Mouse (Mus musculus): ENCODE results near the gene Dhx37. TPM values are rescaled to one million over a fixed set of nuclear protein-coding genes. Genes with fewer than 3 reads are reported as not detected.
A peak's percentile ranks its signal among the peaks of the same experiment; 100 is the strongest.

The Dhx37 gene
- total and polyA plus RNA-seq, 3 experiments: 11.1 to 15.7 (median 12.4) TPM

DNA sequence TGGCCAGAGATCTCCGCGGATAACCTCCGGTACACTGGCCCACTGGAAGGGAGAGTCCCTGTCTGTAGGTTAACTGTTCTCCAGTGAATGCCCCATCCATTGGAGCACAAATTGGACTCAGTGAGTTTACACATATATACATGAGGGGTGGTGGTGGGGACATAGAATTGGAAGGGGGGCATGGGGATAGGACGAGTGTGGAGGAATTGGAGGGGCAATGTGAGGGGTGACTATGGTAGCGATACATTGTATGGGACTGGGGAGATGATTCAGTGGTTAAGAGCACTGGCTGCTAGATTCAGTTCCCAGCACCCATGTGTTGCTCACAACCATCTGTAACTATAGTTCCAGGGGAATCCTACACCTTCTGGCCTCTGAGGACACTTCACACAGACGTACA lies 30.9 kb downstream of the Dhx37 start:
- Histone ChIP-seq H3K4me1 (ENCODE audit: control insufficient read depth, insufficient read depth, low read length) (peaks cover 3% of the 10 kb centered on the region), H3K27ac (peak overlapping the region; percentile 95), H3K79me2 (replicated peaks; ENCODE audit: control insufficient read depth, insufficient read depth, low read length) (no peaks in the 10 kb centered on the region), H3K4me3 (no peak overlapping the region), H3K36me3 (ENCODE audit: control insufficient read depth, insufficient read depth, low read length) (no peaks in the 10 kb centered on the region), H3K9ac (ENCODE audit: low read depth, low read length) (no peak overlapping the region), H3K27me3 (ENCODE audit: control insufficient read depth, insufficient read depth, low read length) (no peaks in the 10 kb centered on the region)
- intact Hi-C loops (cut with DNase I): no loop called here
- no peak for TF ChIP-seq EP300 (IDR thresholded peaks at IDR 0.05; ENCODE audit: insufficient read depth, low read depth, low read length)
- no peak for TF ChIP-seq CTCF (IDR thresholded peaks at IDR 0.05)
- TF ChIP-seq POLR2A (IDR thresholded peaks at IDR 0.05; ENCODE audit: insufficient read depth, low read depth, low read length): no peak
- WGBS: 74% methylated on average over 6 of the region's 6 CpGs
- no peak for DNase-seq

DNA sequence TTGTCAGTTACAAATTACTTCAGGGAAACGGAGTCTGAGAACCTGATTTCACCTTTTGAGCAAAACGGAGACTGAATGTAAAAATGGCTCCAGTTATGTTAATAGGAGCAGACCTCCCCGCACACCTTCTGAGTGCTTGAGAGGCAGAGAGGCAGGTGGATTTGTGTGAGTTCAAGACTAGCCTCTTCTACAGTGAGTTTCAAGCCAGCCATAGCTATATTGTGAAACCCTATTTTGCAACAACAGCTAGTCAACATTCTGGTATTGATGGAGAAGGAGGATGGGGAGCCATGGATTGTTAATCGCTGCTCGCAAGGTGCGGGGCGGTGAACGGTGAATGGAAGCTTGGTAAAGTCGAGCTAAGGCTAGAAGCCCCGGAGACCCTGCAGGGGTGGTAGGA lies 31.4 kb downstream of the Dhx37 start:
- Histone ChIP-seq H3K4me1 (ENCODE audit: control insufficient read depth, insufficient read depth, low read length) (peaks cover 3% of the 10 kb centered on the region), H3K4me3 (no peak overlapping the region), H3K9ac (ENCODE audit: low read depth, low read length) (no peak overlapping the region), H3K79me2 (replicated peaks; ENCODE audit: control insufficient read depth, insufficient read depth, low read length) (no peaks in the 10 kb centered on the region), H3K27ac (no peak overlapping the region; the same call in 1 of the 2 replicates), H3K27me3 (ENCODE audit: control insufficient read depth, insufficient read depth, low read length) (no peaks in the 10 kb centered on the region), H3K36me3 (ENCODE audit: control insufficient read depth, insufficient read depth, low read length) (no peaks in the 10 kb centered on the region)
- intact Hi-C loops (cut with DNase I): no loop called here
- DNase-seq: no peak
- 75% methylated on average over 10 of the region's 10 CpGs for WGBS
- TF ChIP-seq EP300 (IDR thresholded peaks at IDR 0.05; ENCODE audit: insufficient read depth, low read depth, low read length) (no peak), POLR2A (IDR thresholded peaks at IDR 0.05; ENCODE audit: insufficient read depth, low read depth, low read length) (no peak), CTCF (IDR thresholded peaks at IDR 0.05) (no peak)

DNA sequence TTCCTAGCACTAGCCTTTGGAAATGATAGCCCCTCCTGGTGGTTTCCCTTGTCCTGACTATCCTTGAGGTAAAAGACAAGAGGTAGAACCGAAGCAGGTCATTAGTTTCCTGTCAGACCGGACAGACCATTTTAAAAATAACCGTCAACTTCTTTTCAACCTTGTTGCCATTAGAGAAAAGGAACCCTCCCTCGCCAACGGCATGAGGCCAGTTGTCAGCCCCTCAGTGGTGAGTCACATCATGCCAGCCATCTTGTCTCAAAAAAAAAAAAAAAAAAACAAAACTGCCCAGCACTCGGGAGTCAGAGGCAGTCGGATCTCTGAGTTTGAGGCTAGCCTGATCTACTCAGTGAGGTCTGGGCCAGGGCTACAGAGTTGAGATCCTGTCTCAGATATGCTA lies 33.0 kb downstream of the Dhx37 start:
- TF ChIP-seq EP300 (IDR thresholded peaks at IDR 0.05; ENCODE audit: insufficient read depth, low read depth, low read length) (no peak), CTCF (IDR thresholded peaks at IDR 0.05) (peak; percentile 30)
- Histone ChIP-seq H3K79me2 (replicated peaks; ENCODE audit: control insufficient read depth, insufficient read depth, low read length) (no peaks in the 10 kb centered on the region), H3K27ac (no peak overlapping the region), H3K4me3 (no peak overlapping the region), H3K36me3 (ENCODE audit: control insufficient read depth, insufficient read depth, low read length) (no peaks in the 10 kb centered on the region), H3K27me3 (ENCODE audit: control insufficient read depth, insufficient read depth, low read length) (no peaks in the 10 kb centered on the region), H3K9ac (ENCODE audit: low read depth, low read length) (no peak overlapping the region), H3K4me1 (ENCODE audit: control insufficient read depth, insufficient read depth, low read length) (no peaks in the 10 kb centered on the region; the same call in 1 of the 2 replicates)
- no peak for DNase-seq
- WGBS: 37% methylated on average over 7 of the region's 7 CpGs
- intact Hi-C loops (cut with DNase I): no loop called here

DNA sequence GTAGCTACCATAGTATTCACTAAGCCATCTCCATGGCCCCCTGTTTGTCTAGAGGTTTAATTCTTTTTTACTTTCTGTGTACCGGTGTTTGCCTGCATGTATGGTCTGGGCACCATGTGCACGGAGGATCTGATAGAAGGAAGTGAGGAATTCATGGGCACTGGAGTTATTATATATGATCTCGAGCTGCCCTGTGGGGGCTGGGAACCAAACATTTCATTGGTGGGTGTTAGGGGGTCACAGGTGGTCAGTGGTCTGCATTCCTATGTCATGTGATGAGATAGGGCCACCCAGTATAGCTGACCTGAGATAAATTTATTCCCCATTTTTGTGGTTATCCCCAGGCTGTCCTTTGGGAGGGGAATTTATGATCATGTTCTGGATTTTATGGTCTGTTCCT lies 38.9 kb downstream of the Dhx37 start:
- peaks cover 11% of the 10 kb centered on the region for H3K4me1 ChIP-seq (ENCODE audit: control insufficient read depth, insufficient read depth, low read length)
- no peak overlapping the region for H3K4me3 ChIP-seq
- H3K27me3 ChIP-seq (ENCODE audit: control insufficient read depth, insufficient read depth, low read length): no peaks in the 10 kb centered on the region
- no peak for DNase-seq
- TF ChIP-seq EP300 (IDR thresholded peaks at IDR 0.05; ENCODE audit: insufficient read depth, low read depth, low read length) (no peak), CTCF (IDR thresholded peaks at IDR 0.05) (no peak), POLR2A (IDR thresholded peaks at IDR 0.05; ENCODE audit: insufficient read depth, low read depth, low read length) (no peak)
- no peak overlapping the region for H3K9ac ChIP-seq (ENCODE audit: low read depth, low read length)
- peak overlapping the region; percentile 99 for H3K27ac ChIP-seq
- intact Hi-C loops (cut with DNase I): no loop called here
- H3K79me2 ChIP-seq (replicated peaks; ENCODE audit: control insufficient read depth, insufficient read depth, low read length): no peaks in the 10 kb centered on the region
- H3K36me3 ChIP-seq (ENCODE audit: control insufficient read depth, insufficient read depth, low read length): peaks cover 9% of the 10 kb centered on the region
- 78% methylated on average over 3 of the region's 3 CpGs for WGBS

DNA sequence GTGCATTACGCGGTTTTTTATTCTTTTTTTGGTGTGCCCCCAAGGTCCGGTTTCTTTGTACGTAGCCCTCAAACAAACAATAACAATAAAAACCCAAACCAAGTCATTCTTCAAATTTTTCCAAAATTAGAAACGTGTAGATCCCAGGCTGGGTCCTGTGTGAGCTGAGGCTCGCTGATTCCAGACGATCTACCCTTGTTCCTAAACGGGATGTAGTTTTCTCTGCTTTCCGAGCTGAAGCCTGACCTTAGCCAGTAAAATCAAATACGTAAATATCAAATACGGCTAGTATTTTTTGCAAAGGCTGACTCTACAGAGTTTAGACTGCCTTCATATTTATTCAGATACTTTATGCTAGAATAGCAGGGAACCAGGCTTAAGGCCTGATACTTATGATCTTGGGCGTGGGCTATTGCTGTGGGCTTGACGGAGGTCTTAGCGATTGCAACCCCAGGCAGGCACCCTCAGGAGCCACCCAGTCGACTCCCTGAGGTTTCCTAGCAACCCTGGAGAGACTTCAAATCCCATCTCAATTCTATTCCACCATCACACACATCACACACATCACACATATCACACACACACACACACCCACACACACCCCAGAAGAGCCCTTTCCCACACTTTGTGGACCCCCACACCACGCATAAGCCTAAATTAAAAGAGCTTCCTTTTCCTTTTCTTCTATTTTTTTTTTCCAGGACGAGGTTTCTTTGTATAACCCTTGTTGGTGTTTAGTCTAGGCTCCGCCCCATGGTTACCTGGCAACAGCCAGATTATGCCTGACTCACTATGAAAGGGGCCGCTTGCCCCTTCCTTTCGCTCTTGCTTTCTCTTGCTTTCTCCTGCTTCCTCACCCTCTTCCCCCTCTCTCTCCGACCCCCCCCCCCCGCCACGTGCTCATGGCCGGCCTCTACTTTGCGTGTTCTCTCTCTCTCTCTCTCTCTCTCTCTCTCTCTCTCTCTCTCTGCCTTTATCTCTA lies 40.0 kb downstream of the Dhx37 start:
- H3K9ac ChIP-seq (ENCODE audit: low read depth, low read length): peak overlapping the region; percentile 65
- H3K79me2 ChIP-seq (replicated peaks; ENCODE audit: control insufficient read depth, insufficient read depth, low read length): peaks cover 6% of the 10 kb centered on the region; the same call in 1 of the 2 replicates
- H3K27ac ChIP-seq: peak overlapping the region; percentile 99
- H3K4me1 ChIP-seq (ENCODE audit: control insufficient read depth, insufficient read depth, low read length): peaks cover 11% of the 10 kb centered on the region
- intact Hi-C loops (cut with DNase I): no loop called here
- peaks cover 9% of the 10 kb centered on the region for H3K36me3 ChIP-seq (ENCODE audit: control insufficient read depth, insufficient read depth, low read length)
- peak overlapping the region; percentile 52 for H3K4me3 ChIP-seq
- no peak for TF ChIP-seq CTCF (IDR thresholded peaks at IDR 0.05)
- peak; percentile 34; the same call in 1 of the 2 replicates for TF ChIP-seq POLR2A (IDR thresholded peaks at IDR 0.05; ENCODE audit: insufficient read depth, low read depth, low read length)
- H3K27me3 ChIP-seq (ENCODE audit: control insufficient read depth, insufficient read depth, low read length): no peaks in the 10 kb centered on the region
- DNase-seq: peak; percentile 81 to 87
- WGBS: 4% methylated on average over 24 of the region's 25 CpGs

DNA sequence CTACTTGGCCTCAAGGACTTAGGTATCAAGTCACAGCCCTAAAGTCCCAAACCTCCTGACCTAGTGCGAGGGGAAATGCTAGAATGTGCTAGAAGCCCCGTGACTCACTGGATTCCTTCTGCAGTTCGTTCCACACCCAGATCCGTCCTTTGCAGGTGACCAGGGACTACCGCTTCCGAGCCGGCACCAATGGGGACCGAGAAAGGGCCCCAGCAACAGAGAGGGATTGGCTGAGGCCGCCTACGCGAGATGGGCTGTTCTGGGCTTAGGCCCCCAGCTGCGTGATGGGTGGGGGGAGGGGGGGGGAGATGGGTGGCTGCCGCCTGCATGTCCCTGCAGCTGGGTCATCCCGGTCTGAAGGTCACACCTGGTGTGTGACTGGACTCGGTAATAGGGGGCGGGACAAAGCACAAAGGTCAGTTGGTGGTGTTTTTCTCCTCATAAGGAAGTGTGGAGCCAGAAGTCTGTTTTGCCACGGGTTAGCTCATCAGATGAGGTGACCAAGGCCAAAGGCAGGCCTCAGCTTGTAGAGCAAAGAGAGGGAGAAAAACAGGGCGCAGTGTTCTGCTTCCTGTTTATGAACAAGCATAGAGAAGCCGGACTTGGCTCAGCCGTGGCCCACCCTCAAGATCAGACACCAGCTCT lies 40.8 kb downstream of the Dhx37 start:
- Histone ChIP-seq H3K4me1 (ENCODE audit: control insufficient read depth, insufficient read depth, low read length) (peaks cover 11% of the 10 kb centered on the region), H3K4me3 (peak overlapping the region; percentile 52), H3K9ac (ENCODE audit: low read depth, low read length) (peak overlapping the region; percentile 70), H3K27me3 (ENCODE audit: control insufficient read depth, insufficient read depth, low read length) (no peaks in the 10 kb centered on the region), H3K79me2 (replicated peaks; ENCODE audit: control insufficient read depth, insufficient read depth, low read length) (peaks cover 8% of the 10 kb centered on the region; the same call in 1 of the 2 replicates), H3K27ac (peak overlapping the region; percentile 99), H3K36me3 (ENCODE audit: control insufficient read depth, insufficient read depth, low read length) (peaks cover 14% of the 10 kb centered on the region)
- intact Hi-C loops (cut with DNase I): no loop called here
- peak; percentile 98 for DNase-seq
- under 1% methylated on average over 20 of the region's 20 CpGs for WGBS
- TF ChIP-seq EP300 (IDR thresholded peaks at IDR 0.05; ENCODE audit: insufficient read depth, low read depth, low read length) (peak; percentile 100), CTCF (IDR thresholded peaks at IDR 0.05) (no peak), POLR2A (IDR thresholded peaks at IDR 0.05; ENCODE audit: insufficient read depth, low read depth, low read length) (peak; percentile 79)
